Mouse (Mus musculus) WW6 (cell line): Measurements from ENCODE around the gene Mfsd14a.

ENCODE experiments used
- DNase-seq: peaks from one replicate; pipeline ENCODE4 v3.0.0-alpha.2; 2013; ENCODE audit warnings: low read depth, low spot score

Mfsd14a gene

DNA sequence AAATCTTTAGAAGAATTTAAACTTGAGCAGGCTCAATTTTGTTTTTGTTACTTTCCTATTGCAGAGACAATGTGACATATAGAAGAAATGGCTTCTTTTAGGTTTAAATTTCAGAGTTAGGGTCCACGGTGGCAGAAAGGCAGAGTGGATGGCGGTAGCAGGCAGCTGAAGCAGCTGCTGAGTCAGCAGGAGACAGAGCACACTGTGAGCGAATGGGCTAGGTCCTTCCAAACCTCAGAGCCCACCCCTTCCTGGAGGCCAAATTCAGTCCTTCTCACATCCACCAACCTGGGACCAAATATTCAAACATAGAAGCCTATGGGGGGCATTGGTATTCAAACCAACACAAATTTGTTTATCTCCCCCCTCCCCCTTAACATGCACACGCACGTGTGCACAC lies 60.7 kb downstream of the Mfsd14a start:
- DNase-seq: no peak

DNA sequence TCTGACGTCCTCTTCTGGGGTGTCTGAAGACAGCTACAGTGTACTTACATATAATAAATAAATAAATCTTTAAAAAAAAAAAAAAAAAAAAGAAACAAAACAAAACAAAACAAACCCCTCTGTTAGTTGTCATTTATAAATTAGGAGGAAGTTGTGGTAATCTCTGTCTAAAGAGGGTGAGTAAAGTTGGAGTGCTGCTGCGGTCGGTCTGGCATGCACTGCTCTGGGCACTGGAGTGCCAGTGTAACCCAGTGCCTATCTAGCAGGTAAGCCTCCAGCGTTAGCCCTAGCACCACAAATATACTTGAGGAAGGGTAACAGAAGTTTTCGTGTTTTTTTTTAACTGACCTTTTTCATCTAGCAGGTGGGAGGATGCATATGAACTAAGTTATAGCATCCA lies 61.5 kb downstream of the Mfsd14a start:
- no peak for DNase-seq

DNA sequence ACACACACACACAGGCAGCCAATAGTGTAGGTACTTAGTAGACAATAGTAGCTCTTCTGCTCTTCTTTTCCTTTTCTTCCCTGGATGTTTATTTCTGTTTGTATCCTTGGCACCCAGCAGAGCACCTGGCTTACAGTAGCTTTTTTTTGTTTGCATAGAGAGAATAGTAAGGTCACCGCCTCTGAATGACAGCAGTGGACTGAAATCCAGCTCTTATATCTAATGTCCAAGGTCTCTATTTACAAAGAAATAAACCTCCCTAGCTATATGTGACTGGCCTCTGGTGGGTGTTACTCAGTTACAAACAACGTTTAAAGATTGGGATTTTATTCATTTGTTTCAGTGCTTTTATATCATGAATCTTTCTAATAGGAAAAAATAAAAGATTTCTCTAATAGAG lies 62.8 kb downstream of the Mfsd14a start:
- no peak for DNase-seq

DNA sequence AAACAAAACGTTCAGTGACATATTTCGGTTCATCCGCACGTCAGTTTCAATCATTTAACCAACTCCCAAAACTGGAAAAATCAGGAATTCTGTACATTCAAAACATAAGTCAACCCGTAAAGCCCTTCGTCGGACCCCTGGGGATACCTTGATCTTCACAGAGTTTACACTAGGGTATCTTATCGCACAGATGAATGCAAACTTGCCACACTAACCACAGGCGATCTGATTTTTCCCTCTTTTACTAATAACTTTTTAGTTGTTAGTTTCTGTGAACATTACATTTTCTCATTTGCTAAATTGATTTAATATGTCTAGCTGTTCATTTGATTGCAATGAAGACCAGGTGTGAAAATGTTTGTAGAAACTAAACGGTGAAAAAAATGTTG lies 66.9 kb downstream of the Mfsd14a start:
- DNase-seq: no peak

DNA sequence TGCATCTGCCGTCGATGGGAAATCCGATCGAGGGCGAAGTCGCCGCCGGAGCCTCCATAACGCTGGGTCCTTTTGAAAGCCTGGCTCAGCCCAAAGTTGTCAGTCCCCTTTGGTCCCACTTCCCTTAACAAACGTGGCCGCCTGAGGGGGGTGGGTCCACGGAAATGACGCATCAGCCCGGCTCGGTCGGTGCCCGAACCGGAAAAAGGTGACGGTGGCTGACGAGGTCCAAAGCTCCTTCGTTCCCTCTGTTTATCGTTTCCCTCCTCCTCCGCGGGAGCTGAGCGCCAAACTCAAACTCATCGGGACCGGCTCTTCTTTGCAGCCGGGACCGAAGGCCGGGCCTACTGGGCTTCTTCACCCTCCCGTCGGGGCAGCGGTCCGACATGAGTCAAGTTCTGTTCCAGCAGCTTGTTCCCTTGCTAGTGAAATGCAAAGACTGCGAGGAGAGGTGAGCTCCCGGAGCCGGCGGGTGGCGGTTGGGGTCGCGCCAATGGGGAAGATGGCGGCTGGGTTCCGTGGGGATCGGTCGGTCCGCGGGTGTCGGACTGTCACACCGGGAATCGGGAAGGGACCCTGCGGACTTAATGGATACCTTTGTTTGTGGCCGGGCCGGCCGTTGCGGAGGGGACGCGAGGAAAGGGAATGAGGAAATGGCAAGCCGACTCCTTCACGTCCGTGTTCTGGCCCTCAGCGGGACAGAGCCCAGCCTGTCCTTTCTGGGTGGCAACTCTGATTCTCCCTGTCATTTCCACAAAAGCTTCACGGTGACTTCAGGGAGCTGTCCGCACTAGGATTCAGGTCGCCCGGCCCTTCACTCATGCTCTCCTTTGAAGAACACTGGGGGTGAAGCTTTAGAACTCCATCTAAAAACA lies 67.5 kb downstream of the Mfsd14a start, which contains the start of gene Sass6:
Gene Sass6, plus strand, starts transcription at position 255 of the 875 bp plus-strand sequence.
- peak; percentile 94 for DNase-seq

DNA sequence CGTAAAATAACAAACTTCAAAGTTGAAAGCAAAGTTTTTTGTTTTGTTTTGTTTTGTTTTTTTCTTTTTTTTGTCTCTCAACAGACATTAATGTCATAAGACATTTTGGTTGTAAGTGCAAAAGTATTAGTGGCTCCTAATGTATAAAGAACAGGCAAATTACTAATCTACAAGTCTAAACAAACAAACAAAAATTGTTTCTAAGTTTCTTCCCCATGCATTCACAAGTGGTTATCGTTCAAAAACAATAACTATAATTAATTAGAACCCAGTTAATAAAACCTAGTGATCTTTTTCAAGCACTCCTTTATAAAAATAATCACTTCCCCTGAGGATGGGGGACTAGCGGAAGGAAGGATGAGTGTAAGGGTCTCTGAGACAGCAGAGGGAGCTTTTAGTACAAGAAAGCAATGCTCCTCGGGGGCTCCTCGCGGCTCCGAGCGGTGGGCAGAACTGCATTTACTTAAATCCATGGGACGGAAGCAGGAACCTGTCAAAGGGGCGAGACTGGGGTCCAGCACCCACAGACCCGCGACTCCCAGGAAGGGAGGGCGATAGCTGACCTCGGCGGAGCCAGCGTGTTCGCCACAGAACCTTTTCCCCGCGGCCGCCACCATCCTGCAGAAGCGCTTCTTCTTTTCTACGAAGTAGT lies 68.3 kb downstream of the Mfsd14a start:
- no peak for DNase-seq

DNA sequence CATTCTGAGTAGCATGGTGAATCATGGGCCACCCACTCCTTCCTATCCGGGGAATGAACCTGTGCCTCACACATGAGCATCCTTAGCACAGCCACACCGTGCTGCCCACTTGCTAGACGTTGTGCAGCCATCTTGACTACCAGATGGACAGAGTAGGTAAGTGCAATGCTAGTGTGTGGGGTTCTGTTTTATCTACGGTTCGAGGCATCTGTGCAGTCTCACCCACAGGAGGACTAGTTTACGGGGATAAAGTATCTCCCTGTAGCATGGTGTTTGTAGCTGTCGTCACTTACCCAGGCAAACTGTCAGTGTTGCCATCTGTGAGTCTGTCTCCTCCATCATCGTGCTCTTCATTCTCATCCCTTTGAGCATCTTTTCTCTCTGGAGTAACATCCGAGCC lies 80.3 kb downstream of the Mfsd14a start:
- DNase-seq: no peak
